Mouse (Mus musculus): ENCODE data around the gene Acsm3.
"Not testable (repeated sequence)": the region's sequence is repeated elsewhere in the genome, so short reads cannot be mapped to it uniquely, and the experiment has no call there.

Gene Acsm3

DNA sequence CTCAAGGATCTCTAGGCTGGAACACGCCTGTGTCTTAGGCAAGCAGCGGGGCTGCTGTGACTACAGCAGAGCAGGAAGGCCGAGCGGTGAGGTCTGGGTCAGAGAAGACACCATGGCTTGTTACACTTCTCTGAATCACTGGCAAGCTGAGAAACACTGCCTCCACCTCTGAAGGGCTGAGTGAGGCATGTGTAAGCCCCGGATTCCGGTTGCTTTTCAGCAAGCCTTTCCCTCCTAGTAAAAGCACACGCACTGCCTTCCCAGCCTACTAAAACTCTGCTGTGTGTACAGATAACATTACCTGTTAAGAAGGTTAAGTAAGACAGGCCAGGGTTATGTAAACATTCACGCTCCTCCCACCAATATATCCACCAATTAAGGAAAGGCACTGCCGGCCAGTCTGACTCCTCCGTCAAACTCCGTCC is at the start of gene Acsm3:
Acsm3 (plus strand) TSS at position 397 of the 425 bp plus-strand sequence.
- in situ Hi-C loops (cut with MseI, MboI): no loop called here

DNA sequence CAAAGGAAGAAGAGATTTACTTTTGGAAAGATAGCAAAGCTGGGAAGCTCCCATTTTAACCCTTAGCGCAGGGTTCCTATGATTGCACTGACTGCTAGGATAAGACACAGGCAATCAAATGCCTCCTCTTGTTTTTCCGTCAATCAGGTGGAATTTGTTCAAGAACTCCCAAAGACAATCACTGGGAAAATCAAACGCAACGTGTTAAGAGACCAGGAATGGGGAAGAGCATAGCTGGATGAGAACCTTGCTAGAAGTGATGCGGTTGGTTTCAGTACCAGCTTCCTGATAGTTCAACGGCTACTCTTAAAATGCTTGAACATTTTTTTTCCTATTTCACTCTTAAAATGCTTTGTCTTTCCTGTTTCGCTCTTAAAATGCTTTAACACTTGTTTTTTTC is 46.6 kb upstream of the Acsm3 start:
- in situ Hi-C loops (cut with MseI, MboI): no loop called here

GRCm38 (mm10) chr7:119720253-119720946 is 40.3 kb upstream of the Acsm3 start, which contains the start of gene Thumpd1:
TSS of gene Thumpd1 (minus strand) at chr7:119720798.
- in situ Hi-C loops (cut with MseI, MboI): no loop called here

DNA sequence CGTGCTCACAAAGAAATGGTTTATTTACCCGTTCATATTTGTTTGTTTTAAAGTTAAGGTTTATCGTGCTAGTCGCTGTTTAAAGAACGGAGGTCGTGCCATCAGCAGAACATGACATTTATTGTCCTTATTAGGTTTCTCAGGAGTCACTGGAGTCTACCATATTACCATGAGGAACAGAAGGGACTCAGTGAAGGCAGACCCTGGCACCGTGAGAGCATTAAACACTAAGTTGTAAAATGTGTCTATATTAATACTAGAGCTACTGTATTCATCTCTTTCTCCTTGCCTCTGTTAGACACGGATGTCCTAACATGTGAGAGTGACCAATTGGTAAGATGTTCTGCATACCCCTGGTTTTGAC is 39.8 kb upstream of the Acsm3 start:
- in situ Hi-C loops (cut with MseI, MboI): no loop called here

DNA sequence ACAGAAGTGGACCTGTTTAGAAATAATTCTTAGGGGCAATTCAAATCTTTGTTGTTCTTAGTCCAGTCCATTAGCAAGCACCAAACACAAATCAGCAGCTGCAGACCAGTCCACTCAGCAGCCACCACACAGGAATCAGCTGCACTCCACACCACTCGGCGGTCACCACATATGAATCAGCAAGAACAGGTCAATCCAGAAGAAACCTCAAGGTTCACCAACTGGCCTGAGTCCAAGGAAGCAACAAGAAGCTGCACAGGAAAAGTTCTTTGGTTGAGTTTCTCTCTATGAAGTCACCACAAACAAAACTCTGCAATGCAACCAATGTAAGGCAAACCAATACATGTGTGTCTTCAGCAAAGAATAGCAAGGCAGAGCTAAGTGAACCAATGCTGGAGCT is 33.1 kb upstream of the Acsm3 start:
- in situ Hi-C loops (cut with MseI, MboI): no loop called here

DNA sequence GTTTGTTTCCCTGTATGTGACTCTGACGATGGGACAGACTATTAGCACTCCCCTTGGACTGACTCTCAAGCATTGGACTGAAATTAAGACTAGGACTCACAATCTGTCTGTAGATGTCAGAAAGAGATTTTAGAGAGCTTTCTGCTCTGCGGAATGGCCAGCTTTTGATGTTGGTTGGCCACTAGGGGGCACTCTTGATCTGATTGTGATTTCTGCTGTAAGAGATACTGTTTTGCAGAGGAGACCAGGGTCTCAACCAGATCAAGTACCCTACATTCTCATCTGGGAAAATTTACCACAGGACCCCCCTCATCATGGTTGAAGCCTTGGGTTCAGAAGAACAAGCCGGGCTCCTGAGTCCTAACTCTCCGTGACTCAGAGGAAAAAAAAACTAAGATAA is 29.5 kb upstream of the Acsm3 start:
- in situ Hi-C loops (cut with MseI, MboI): not testable (repeated sequence)

DNA sequence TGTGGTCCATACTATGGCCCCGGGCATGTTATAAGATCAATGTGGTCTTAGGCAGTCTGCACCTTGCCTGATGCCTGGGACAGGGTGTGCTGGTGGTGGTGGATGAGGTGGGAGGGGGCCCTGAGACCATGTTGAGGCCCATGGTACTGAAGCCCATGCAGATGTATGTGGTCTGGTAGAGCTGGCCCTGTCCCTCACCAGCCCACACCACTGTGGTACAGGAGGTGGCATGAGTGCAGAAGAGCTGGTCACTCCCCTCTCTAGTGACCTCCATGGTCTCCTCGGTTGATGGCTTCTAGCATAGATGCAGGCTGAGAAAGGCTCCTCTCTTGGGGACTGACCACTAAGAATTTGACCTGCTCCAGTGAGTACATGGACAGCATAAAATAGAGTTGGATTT is 21.8 kb upstream of the Acsm3 start:
- in situ Hi-C loops (cut with MseI, MboI): no loop called here

- in situ Hi-C loops (cut with MseI, MboI): not testable (repeated sequence)
Measured at GRCm38 (mm10) chr7:119739798-119740468, 20.8 kb upstream of the Acsm3 start.

DNA sequence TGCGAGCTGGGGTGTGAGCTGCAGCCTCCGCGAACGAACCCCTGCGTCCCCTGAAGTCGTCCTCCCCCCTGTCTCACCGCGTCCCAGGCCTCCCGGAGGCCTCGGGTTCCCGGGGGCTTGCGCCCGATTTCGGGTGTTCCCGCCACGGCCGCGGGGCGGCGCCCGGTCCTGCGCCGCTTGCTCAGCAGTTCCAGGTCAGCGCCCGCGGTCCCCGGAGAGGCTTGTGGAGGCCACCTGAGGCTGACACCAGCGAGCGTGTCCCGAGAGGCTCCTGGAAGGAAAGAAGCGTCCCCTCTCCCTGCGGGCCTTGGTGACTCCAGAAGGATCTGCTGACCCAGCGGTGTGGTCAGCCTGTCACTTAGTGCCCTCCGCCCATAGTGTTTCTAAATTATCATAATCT is 16.4 kb upstream of the Acsm3 start:
- in situ Hi-C loops (cut with MseI, MboI): no loop called here

DNA sequence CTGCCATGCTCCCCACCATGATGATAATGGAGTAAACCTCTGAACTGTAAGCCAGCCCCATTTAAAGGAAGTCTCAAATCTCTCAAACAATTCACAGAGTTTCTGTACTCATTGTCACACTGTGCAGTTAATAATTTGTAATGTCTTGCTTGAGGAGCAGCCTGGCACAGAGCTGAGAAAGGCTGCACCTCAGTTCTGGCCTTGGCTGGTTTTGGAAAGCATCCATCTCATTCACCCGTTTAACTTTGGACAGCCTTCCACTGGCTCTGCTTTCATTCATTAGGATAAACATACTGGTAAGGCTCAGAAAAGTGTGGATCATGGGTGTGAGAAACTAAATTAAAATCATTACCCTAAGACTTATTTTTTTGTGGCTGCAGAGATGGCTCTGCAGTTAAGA is 14.9 kb upstream of the Acsm3 start:
- in situ Hi-C loops (cut with MseI, MboI): no loop called here

GRCm38 (mm10) chr7:119748761-119749160 is 12.0 kb upstream of the Acsm3 start:
- in situ Hi-C loops (cut with MseI, MboI): no loop called here

DNA sequence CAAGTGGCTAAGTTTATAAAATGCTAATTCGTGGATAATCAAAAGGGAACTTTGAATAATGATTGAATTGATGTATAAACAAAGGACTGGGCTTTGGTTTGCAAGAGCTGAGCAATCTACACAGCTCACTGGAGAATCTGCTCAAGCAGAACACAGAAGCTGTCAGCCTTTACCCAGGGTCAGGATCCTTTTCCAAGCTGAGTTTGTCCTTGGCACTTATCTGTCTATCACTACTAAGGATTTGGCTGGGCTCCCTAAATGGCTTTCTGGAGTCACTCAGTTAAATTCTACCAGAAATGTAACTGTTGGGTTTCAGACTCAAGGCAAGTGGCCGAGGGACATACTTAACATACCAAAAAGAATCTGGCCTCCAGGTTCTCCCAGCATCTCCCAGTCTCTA is 10.8 kb upstream of the Acsm3 start:
- in situ Hi-C loops (cut with MseI, MboI): no loop called here

DNA sequence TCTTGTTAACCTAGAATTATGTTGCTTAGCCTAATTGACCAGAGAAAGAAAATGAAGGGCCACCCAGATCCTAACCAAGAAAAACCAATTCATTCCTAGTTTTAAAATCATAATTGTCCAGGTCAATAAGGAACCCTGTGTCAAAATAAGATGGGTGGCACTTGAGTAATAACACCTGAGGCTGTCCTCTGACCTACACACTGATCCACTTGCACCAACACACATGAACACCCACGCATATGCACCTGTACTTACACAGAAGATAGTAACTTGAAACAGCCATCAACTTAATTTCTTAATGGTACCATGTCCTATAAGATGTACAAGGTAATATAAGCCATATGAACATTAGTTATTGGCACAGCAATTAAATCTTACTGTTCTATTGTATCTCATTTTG is 7.0 kb upstream of the Acsm3 start:
- in situ Hi-C loops (cut with MseI, MboI): no loop called here

GRCm38 (mm10) chr7:119762166-119762697 is 1.5 kb downstream of the Acsm3 start:
- in situ Hi-C loops (cut with MseI, MboI): no loop called here

- in situ Hi-C loops (cut with MseI, MboI): no loop called here
Measured at GRCm38 (mm10) chr7:119764377-119764776, 3.7 kb downstream of the Acsm3 start.

DNA sequence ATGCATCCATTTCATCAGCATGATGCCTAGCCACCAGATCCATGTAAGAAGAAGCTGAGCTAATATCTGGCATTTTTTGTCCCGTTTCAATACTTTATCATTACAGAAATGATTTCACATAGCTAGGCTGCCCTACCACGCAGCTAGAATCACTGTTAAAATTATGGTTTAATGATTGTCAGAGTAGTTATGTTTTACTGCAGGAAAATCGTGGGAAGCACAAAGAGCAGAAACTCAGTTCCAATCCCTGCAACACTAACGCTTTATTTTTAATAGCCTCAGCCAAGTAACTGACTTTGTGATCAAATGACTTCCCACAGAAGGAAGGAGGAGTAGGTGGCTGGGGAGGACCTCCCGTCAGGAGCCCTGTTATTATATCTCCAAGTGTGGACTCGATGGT is 6.3 kb downstream of the Acsm3 start:
- in situ Hi-C loops (cut with MseI, MboI): no loop called here

DNA sequence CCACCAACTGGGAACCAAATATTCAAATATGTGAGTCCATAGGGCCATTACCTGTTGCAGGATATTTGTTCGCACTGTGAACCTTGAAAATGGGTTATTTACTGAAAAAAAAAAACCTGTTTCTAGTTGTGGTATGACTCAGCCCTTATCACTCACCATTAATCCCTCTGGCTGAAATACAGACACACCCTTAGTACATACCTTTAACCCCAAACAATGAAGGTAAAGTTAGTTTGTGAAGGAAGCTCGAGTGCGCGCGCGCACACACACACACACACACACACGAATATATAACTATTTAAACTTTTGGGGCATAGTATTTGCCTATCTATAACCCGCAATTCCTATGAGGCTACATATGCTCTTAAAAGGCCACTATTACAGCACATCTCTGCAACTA is 9.2 kb downstream of the Acsm3 start:
- in situ Hi-C loops (cut with MseI, MboI): no loop called here

GRCm38 (mm10) chr7:119783453-119783852 is 22.7 kb downstream of the Acsm3 start:
- in situ Hi-C loops (cut with MseI, MboI): no loop called here

DNA sequence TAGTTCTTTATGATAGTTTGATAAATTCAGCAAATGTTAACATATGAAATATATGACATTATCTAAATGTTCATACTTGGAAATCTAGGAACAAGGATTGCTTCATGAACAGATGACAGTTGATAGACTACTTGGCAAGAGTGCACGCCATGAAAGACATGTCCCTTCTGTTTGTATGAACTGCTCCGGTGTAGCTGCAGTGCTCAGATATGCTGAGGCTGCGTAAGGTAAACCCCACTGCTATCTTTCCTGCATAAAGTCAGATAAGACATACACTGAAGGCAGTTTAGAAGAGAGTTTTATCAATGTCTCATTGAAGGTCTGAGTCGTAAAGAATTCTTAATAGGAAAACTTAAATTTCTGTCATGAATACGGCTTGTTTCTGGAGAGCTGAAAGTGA is 24.2 kb downstream of the Acsm3 start:
- in situ Hi-C loops (cut with MseI, MboI): no loop called here

- in situ Hi-C loops (cut with MseI, MboI): no loop called here
Measured at GRCm38 (mm10) chr7:119789024-119789423, 28.3 kb downstream of the Acsm3 start.

- in situ Hi-C loops (cut with MseI, MboI): no loop called here
Measured at GRCm38 (mm10) chr7:119793586-119794250, 33.0 kb downstream of the Acsm3 start, which contains the start of the genes Rexo5 and Eri2. TSS of gene Rexo5 (plus strand) at chr7:119794006. TSS of gene Eri2 (minus strand) at chr7:119794058.

DNA sequence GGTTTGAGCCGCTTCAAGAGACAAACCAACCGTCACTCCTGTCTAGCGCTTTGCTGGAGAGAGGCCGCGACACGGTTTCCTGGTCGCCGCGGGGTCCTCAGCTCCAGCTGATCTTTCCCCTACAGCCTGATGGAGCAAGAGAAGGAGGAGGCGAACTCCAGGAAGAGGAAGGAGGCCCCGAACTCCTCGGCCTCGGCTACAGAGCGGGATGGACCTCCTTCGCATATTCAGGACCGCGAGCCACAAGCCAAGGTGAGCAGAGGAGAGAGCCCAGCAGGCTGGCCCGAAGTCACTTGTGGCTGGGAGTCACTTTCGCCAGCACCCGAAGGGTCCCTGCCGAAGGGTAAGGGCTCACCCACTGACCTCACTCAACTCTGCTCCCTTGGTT is 33.5 kb downstream of the Acsm3 start:
- in situ Hi-C loops (cut with MseI, MboI): no loop called here

- in situ Hi-C loops (cut with MseI, MboI): no loop called here
Measured at GRCm38 (mm10) chr7:119795311-119795710, 34.6 kb downstream of the Acsm3 start.

Measured in mouse trophoblast stem cell (cell line).